Mouse (Mus musculus): Measurements from ENCODE around the gene Iqub.

Iqub gene

DNA sequence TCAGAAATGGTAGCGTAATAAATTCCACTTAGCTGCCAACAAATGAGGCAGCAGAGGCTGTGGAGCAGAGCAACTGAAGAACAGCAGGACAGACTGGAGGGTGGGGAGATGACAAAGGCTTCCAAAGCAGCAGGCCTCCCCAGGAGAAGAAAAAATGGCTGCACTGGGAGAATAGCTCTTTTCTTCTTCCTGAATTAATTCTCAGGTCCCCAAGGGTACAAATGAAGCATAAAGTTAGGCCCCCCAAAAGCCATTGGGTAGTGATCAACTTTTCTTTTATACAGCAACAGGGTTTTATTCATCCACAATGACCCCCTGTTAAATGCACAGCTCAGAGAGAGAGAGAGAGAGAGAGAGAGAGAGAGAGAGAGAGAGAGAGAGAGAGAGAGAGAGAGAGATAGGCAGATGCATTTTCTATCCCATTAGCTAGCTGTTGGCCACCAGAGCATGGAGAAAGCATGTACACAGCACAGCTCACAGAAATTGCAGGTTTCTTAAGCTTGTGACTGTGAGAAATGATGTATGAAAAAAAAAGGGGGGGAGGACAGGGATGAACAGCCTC is 44.2 kb downstream of the Iqub start:
- no peak for DNase-seq (ENCODE audit: low spot score in 2 of 2)

DNA sequence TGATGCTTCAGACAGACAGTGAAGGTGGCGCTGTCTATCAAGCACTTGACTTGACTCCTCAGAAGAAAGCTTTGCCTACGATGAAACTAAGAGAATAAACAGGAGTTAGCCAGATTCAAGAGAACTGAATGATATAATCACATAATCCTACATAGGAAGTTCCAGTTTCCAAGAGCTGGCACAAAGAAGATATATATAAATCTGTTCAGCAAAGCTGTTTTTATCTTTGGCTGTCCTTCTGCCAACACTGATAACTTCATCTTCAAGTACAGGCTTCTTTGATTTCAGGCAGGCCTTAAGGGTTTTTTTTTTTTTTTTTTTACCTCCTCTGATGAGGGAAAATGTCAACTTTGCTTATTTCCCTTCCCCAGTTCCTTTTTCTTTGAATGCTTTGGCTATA is 44.7 kb downstream of the Iqub start:
- no peak for DNase-seq (ENCODE audit: low spot score in 2 of 2)

DNA sequence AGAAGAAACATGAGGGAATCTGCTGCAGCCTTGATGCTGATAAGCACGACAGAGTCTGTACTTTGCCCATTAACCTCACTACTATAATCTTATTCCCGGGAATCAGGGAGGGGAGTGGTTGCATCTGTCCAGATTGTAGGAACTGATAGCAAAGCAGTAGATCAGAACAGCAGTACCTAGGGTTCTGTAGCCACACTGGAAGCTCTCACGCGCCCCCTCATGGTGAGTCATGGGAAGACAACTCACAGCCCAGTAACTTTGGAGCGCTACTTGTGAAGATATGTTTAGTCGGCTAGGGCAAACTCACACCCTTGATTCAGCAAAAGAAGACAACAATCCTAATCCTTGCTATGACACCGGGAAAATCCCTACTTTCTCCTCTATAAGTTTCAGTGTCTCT is 58.8 kb downstream of the Iqub start:
- no peak for DNase-seq (ENCODE audit: low spot score in 2 of 2)

DNA sequence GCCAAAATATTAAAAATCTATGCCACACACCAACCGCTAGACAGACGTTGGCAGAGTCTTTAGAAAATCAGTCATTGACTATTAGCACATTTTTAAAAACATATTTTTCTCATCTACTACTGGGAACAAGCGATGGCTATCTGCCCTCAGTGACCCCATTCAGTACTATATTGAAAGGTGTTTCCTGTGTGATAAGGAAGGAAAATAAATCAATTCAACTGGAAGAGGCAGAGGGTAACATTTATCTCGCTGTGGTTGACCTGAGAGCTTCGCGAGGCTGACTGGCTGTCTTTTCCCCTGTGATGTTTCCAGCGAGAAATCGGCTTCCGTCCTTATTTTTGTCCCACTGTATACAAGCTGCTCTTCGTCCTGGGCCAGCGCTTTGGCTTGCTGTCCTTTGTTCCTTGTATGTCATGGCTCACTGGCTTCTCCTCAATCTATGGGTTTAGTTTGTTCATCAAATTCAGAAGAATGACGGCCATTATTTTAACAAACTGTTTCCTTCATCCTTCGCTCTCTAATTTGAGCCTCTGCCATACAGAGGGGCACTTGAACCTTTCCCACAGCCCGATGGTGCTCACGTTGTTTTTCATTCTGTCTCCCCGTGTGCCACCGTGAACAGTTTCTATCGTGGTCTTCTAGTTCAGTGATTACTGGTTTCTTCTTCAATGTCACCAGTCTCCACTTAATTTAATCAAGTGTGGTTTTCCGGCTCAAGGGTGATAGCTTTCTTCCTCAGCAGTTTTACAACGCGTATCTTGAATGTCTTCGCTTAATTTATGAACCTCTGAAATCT is 63.6 kb downstream of the Iqub start:
- no peak for DNase-seq (ENCODE audit: low spot score in 2 of 2)

DNA sequence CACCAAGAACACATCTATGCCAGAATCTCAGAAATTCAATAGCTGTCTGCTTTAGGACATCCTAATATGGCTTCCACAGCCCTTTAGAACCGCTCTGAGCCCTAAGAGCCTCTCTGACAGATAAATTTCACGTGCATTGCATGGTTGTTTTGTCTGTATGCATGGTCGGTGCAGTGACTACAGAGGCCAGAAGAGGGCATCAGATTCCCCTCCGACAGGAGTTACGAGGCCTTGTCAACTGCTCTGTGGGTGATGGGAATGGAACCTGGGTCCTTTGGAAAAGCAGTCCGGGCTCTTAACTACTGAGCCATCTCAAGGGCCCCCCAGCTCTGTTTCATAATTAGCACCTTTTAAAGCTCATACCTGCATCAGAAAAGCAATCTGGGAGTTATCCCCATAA is 64.6 kb downstream of the Iqub start:
- no peak for DNase-seq (ENCODE audit: low spot score in 2 of 2)

DNA sequence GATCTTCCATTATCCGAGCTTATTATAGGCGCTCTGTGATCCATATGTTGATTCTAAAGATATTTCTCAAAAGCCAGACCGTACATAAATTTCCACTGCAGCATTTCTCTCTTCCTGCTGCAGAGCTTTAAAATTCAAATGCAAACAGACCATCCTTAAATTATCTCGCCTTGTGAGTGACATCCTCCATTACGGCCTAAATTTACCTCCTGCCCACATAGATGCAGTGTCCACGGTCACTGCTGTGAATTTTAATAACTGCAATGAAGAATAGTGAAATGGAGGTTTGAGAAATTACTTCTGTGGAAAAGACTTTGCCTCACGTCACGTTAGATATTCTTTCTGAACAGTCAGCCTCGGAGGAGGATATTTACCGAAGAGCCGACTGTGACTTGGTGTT is 98.8 kb downstream of the Iqub start:
- no peak for DNase-seq (ENCODE audit: low spot score in 2 of 2)

DNA sequence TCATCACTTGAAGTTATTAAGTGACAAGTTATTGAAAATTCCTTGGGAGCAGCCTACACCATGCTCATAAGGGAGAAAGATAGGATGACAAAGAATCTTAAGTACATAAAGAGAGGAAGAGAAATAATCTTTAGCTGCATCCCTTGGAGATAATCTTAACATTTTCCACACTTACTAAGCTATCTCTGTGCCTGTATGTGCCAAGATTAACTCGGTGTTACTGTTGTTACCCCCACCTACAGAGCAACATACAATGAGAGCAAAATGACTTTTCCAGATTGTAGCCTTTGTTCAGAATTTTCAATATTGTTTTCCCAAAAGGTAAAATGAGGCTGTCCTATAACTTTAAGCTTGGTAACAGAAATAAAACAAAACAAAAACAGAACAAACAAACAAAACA is 99.4 kb downstream of the Iqub start:
- no peak for DNase-seq (ENCODE audit: low spot score in 2 of 2)

DNA sequence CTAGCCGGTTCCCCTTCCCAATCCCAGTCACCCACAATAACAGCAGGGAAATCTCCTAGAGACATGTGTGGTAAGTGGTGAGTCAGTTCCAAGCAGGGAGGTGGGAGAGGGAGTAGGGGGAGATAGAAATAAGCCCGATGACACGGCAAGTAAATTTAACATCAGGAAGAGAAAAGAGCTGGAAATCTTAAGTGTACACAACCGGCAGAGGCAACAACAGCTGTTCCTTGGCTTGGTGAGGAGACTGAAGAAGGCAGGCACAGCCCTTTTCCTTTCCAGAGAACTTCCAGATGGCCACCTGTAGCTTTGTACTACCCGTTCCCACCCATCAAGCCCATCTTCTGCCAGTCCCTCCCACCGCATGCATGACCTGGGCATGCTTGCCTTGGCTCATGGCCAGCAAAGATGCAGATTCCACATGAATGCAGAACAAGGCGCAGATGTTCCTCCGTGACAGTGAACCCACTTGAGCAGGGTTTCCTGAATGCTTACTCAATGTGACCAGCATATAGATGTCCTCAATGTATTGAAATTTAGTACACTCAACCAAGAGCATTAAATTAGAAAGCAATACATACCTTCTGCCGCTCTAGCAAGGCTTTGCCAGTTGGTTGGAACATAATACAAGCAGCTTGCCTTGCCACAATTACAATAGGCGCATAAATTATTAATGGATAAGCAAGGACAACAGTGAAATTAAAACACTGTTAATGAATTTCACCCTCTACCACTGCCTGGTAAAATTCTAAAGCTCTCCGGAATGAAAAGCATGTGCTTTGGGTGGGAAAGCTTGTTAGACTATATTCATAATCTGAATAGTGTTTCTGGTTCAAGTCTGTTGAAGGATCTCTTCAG is 106.1 kb downstream of the Iqub start:
- no peak for DNase-seq (ENCODE audit: low spot score in 2 of 2)

DNA sequence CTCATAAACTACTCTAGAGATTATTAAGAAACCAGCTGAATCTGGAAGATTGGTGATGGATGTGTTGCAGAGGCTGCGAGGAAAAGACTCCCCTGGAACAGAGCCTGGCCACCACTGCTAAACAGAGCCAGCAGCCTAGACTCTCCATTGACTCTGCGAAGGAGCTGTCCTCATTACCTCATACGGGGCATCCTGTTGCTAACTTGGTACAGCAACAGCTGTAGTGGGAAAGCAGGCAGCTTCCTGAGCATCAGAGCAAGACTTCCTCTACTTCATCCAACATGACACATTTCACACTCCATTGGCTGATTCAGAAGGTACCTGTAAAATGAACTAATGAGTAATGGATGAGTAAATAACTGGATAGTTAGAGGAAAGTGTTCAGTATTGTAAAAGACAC is 107.1 kb downstream of the Iqub start:
- no peak for DNase-seq (ENCODE audit: low spot score in 2 of 2)

DNA sequence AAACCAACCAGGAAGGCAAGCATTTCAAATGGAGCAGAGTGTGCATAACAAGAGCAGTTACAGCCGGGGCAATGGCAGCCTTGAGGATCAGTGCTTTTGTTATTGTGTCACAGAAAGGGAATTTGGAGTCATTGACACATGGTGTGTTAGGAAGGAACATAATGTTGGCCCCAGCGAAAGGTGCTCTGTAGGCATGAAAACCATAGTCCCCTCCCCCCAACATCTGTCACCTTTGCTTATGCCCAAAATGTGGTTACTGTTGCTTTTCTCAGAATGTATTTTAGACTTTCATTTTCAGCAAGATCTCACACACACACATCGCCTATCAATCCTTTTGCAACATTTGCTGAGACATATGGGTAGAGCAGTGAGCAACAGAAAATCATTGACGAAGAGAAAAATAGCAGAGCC is 117.6 kb downstream of the Iqub start:
- DNase-seq (ENCODE audit: low spot score in 2 of 2), result no peak
